Mouse (Mus musculus) left cerebral cortex, adult 9 months (tissue): ENCODE results near the gene Tnpo2.

ENCODE experiments used
- DNase-seq, 2 experiments: peaks; one replicate each; pipeline ENCODE4 v3.0.0; 2022; ENCODE audit warnings: low spot score in 2 of 2

Gene Tnpo2

DNA sequence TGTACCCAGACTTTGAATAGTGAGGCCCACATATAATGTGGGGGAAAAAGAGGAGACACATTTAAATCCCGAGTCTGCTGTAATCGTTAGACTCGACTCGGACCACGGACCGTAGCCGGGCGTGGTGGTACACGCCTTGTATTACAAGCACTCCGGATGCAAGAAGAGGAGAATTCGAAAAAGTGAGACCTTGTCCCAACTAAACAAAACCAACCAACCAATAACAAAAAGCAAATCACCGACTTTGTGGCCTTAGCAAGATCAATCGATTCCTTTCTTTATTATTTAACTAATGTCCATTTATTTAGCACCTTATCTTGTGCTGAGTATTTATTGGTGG is 9.2 kb upstream of the Tnpo2 start:
- DNase-seq, result no peak

DNA sequence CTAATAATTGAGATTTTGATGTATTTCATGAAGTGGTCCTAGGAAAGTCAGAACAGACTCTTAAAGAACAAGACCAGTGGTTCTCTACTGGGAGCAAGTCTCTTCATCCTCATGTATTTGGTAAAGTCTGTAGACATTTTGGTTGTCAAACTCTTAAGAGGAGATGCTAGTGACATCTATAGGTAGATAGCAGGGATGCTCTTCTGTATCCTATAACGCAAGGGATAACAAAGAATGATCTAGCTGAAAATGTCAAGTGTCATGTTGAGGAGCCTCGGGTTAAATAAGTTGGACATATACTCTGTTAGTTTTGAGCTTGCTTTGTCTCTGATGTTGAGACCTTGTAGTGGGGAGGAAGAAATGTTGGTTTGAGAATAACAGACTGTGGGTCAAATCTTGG is 8.8 kb upstream of the Tnpo2 start:
- DNase-seq, result no peak

DNA sequence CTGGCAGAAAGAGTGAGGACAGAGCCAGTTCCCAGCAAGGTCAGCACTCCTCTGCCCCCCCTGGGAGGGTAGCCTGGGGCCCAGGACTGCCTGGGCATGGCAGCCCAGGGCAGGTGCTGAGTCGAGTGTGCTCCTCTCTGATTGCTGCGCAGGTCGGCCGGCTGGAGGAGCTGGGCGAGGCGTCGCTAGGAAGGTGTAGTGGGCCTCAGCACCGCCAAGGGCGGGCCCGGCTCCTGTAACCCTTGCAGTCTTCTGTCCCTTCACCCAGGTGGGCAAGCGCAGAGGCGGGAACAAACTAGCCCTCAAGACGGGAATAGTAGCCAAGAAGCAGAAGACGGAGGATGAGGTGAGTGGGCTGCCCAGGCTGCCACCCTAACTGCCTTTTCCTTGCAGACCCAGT is 7.4 kb upstream of the Tnpo2 start:
- no peak for DNase-seq

GRCm38 (mm10) chr8:85032622-85033311 is 3.9 kb upstream of the Tnpo2 start:
- no peak for DNase-seq

GRCm38 (mm10) chr8:85033867-85034266 is 2.8 kb upstream of the Tnpo2 start:
- no peak for DNase-seq

DNA sequence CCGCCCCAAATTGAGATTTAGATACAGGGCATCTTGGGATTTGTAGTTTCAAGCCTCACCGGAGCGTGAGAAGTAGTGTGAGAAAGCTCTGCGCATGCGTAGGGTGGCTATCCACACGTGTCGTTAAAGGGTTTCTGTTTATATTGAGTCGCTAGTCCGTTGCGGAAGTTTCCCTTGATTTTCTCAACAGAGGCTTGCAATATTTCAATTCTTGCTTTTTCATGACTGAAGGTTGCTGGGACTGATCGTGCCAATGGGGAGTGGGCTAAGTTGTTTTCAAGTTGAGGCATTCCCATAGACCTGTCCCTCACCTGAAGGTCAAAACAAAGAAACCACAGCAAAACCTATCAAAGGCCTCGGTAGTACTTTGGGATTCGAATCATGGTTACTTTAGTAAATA is 2.0 kb upstream of the Tnpo2 start:
- DNase-seq, result peak in 1 of 2 experiments; percentile 76

DNA sequence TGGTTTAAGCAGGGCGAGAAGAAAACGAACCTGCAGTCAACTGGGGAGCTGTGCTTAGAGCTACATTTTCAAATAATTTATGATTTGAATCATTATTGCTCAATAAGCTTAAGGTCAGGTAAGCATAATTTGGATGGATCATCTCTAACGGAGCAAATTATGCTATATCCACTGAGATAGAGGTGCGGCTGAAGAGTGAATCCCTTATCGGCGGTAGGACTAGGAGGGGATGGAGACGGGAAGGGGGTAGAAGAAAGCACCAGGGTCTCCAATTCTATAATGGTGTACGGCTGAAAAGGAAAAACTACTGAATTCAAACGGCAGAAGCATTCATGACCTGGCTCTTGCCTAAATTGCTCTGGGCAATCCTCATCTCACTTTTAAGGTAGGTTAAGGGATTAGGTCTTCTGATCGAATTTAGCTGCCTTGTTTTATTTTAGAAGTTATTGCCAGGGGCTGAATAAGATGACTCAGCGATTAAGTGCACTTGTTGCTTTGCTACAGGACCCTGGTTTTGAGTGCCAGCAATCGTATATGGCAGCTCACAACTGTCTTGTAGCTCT is 1.5 kb upstream of the Tnpo2 start:
- DNase-seq, result no peak

DNA sequence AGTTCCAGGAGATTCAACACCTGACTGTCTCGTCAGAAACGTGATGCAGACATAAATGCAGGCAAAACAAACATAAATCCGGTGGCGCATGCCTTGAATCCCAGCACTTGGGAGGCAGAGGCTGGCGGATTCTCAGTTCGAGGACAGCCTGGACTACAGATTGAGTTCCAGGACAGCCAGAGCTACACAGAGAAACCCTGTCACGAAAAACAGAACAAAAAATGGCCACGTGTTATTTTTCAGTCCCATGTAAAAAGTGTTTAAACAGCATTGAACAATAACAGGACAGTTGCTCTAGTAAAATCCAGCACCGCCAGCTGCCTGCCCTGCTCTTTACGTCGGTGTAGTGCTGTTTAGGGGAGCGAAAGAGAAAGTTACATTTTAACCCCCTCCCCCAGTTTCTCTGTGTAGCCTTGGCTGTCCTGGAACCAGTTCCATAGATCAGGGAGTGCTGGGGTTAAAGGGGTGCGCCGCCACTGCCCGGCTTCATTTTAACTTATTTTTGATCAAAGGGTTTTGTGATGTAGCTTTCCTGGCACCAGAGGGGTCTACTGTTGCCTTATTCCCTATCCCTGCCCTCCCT is 896 bp upstream of the Tnpo2 start:
- no peak for DNase-seq

DNA sequence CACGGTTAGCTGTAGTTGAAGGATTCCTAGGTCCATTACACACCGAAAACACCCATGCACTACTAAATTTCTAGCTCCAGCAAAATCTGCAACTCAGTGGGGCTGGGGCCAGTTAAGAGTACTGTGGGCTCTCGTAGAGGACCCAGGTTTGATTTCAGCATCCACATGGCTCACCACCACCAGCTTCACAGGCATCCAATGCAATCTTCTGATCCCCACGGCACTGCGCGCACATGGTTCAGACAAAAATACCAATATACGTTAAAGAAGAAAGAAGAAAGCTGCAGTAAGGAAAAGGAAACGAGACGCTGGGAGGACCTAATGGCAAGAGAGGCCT is 366 bp upstream of the Tnpo2 start:
- no peak for DNase-seq

DNA sequence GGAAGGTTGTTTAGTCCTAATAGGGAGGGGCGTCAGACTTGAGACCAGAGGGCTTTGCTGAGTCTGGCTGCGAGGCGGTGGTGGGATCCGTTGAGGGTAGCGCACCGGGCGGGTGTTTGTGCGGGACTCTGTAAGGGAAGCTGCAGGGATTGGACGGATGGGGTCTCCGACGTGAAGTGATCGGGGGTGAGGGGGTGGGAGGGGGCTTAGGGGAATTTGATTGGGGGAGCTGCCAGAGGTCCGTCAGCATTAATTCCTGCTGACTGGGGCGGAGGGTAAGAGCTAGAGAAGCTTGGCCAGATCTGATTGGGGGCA is 608 bp downstream of the Tnpo2 start:
- no peak for DNase-seq

DNA sequence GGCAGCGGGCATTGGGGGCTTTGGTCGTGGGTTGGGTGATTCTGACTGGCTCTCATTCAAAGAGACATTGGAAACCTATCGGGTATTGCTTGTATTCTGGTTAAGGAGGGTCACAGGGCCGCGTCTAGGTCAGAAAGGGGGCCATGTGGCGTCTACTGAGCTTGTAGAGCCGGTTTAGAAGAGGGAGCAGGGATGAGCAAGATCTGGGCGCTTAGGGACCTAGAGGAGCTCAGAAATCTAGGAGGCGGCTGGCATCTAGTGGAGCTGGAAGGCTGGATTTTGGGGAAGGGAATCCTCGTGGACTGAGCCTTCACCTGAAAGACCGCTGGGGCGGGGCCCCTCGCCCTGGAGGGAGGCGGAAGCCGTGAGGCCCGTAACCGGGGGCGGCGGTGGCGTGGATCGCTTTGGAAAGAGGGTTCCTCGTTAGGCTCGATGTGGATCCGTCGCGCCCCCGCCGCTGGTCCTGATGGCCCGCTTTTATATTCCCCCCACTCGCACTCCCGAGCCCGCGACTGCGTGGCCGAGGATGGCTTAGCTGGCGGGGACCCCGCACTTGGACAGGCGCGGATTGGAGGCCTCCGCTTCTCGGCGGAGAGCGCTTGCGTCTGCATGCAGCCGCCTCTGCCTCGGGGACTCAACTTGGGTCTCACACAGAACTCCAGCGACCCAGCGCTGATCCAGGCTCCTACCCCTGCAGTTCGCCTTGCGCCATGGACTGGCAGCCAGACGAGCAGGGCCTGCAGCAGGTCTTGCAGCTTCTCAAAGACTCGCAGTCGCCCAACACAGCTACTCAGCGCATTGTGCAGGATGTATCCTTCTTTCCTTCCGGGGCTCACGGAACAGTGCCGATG is 1.2 kb downstream of the Tnpo2 start:
- peak in 1 of 2 experiments; percentile 49 for DNase-seq

- DNase-seq, result no peak
Observed at GRCm38 (mm10) chr8:85043619-85044018, 6.9 kb downstream of the Tnpo2 start.

DNA sequence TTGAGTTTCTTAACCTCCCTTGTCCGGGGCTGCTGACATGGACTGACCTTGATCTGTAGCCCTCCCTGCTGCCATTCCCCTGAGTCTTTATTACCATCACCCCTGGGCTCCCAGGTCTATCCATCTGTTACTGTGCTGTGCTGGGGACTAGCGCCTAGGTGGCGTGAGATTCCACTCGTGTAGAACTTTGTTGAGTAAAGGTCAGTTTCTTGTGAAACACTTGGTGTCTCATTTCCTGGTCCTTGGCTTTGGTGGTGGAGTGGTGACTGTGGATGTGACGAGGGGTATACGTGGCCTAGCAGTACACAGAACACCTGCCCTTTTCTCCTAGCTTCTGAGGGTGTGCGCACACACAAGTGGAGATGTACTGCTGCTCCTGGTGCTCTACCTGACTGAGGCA is 20.7 kb downstream of the Tnpo2 start:
- no peak for DNase-seq

DNA sequence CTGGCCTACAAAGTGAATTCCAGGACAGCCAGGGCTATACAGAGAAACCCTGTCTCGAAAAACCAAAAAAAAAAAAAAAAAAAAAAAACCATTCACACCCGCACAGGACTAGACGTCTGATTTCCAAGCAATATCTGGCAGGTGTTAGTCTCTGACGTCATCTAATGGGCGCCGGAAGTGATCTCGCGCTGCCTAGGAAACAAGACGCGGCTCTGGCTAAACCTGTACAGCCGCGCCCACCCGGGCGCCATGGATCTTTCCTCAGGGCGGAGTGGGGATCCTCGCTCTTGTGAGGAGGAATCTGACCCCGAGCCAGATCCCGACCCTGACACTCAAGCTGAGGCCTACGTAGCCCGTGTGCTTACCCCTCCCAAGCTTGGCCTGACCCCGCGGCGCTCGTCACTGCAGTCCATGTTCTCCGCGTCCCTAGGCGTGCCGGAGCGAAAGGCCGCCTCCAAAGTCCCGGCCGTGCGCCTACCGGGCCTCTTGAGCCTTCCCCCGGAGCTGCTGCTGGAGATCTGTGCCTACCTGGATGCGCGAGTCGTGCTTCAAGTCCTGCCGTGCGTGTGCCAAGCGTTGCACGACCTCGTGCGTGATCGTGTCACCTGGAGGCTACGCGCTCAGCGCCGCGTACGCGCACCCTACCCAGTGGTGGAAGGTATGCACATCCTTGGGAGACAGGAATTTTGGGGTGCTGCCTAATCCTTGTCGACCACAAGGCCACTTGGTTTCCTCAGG is 23.3 kb downstream of the Tnpo2 start, which contains the start of gene Fbxw9:
TSS of gene Fbxw9 (plus strand) at position 177 of the 738 bp plus-strand sequence.
- DNase-seq, result peak; percentile 84 to 94

DNA sequence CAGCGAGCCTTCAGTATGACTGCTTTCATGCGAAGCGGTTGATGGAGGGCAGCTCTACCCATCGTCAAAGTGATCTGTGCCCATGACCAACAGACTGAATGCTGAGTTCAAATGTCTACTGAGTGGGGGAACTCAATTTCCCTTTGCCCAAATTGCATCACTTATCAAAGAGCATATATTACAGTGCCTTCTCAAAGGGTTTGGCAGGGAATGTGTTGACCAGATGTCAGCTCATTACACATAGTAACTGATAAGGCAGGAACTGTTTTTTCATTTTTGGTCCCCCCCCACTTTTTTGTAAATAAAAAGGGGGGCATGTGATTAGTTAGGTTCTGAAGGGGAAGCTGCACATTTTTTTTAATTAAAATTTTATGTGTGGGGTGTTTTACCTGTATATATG is 25.9 kb downstream of the Tnpo2 start:
- DNase-seq, result no peak

GRCm38 (mm10) chr8:85065213-85065612 is 28.5 kb downstream of the Tnpo2 start:
- no peak for DNase-seq

DNA sequence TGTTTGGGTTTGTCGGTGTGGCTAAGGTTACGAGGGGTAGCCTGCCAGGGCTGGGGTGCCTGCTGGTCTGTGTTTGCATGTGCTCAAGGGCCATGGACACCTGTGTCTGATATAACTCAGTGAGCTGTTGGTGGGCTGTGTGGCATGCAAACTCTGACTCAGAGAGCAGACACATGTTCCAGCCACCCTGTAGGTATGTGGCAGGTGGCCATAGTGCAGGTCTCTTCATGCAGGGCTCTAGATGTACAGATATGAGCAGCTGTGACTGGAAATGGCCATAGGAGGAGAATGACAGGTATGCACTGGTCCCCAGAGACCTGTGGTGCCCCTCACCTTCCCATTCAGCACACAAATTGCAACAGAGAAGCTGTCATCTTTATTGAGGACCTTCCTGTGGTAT is 30.4 kb downstream of the Tnpo2 start:
- no peak for DNase-seq

- DNase-seq, result no peak
Observed at GRCm38 (mm10) chr8:85067982-85068381, 31.3 kb downstream of the Tnpo2 start, which contains the start of gene Gm5741. Gene Gm5741, minus strand, starts transcription at chr8:85067982.

- DNase-seq, result no peak
Observed at GRCm38 (mm10) chr8:85071041-85071440, 34.3 kb downstream of the Tnpo2 start.

GRCm38 (mm10) chr8:85071514-85072281 is 35.0 kb downstream of the Tnpo2 start, which contains the start of gene Dhps:
Gene Dhps, plus strand, starts transcription at chr8:85071757.
- peak; percentile 80 to 93 for DNase-seq

DNA sequence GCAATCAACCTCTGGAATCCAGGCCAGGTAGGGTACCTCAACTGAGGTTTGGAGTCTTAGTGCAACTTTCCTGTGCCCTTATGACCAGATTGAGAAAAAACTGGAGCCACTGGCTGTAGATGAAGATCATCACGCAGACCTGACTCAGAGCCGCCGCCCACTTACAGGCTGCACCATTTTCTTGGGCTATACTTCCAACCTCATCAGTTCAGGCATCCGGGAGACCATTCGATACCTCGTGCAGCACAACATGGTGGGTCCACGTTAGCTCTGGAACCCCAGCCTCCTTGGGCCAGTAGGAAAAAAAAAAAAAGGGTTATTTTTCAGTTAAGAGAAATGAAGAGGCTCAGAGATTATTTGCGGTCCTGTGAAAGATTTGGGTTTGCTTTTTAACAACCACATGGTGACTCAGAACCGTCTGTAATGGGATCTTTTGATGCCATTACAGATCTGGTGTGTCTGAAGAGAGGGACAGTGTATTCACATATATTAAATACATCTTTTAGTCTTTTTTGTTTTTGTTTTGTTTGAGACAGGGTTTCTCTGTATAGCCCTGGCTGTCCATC is 35.7 kb downstream of the Tnpo2 start:
- DNase-seq, result no peak
